8 mouse cellular contexts compared by ENCODE assay signal in the genomic region with DNA sequence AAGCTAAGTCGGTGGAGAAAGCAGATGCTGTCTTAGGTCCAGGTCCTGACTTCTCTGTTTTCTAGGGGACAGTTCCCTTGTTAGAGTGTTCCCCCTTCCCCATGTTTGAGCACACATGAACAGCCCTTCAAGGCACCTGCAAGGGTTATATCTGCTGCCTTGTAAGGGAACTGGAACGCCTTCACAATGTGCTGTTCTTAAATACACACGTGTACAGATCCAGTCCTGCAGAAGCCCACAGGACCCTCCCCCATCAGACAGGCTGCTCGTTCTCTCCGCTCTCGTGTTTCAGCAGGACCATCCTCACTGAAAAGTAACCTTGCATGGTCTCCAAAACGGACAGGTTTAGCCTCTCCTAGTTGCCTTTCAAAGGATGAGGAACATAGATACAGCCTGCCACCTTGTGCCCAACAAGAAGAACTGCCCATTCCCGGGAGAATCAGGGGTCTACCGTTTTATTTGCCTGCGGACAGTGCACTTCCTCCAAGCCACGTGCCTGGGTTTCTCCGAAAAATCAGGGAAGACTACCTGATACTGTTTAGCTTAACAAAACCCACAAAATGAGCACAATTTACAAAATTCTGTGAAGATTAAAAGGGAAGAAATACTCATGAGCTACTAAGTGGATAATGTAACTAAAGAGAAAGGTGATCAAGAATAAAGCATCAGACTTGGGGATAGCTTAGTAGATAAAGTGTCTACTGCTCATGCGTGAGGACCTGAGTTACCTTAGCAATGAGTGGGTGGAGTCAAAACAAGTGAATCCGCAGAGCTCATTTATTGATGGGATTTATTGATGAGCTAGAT. TPM values are rescaled to one million over a fixed set of nuclear protein-coding genes. Genes with fewer than 3 reads are reported as not detected.
DNase-seq lines count a peak whose midpoint lies in the region; ATAC-seq and TF ChIP-seq lines count a peak whose summit lies in the region.

No protein-coding gene starts in this region.

- H3K27ac ChIP-seq in CH12.LX (ENCODE audit: insufficient read depth, low read depth): no peak overlapping the region
- no peak overlapping the region for H3K27ac ChIP-seq in cortical plate, adult 2 months (ENCODE audit: insufficient read depth, low read length)
- H3K27ac ChIP-seq in hindbrain, embryonic 10.5 days: no peak overlapping the region
- no peak overlapping the region for H3K27ac ChIP-seq in lung, embryonic 15.5 days

- peak; percentile 43 to 81; a peak in 3 of 4 replicates for TF ChIP-seq CTCF in CH12.LX (conservative IDR thresholded peaks at IDR 0.05 in 1 of 2, IDR thresholded peaks at IDR 0.05 in 1 of 2; ENCODE audit: low read depth in 2 of 2, low read length in 2 of 2)
- peak; percentile 82 for TF ChIP-seq CTCF in cortical plate, adult 2 months (IDR thresholded peaks at IDR 0.05; ENCODE audit: extremely low read depth, insufficient read depth, low read length)

- TF ChIP-seq POLR2A in CH12.LX (IDR thresholded peaks at IDR 0.05; ENCODE audit: low read depth, low read length): no peak
- no peak for TF ChIP-seq POLR2A in cortical plate, adult 2 months (IDR thresholded peaks at IDR 0.05; ENCODE audit: extremely low read depth, insufficient read depth, low read length)

- peak overlapping the region; percentile 47; the same call in 1 of the 2 replicates for H3K4me2 ChIP-seq in CH12.LX (ENCODE audit: insufficient read depth, low read depth, poor library complexity, severe bottlenecking)
- no peak overlapping the region; the same call in 1 of the 2 replicates for H3K4me2 ChIP-seq in lung, embryonic 15.5 days

- peaks cover 0 to 5% of the 10 kb centered on the region in 2 experiments; a peak in 1 of 4 replicates for H3K4me1 ChIP-seq in CH12.LX (ENCODE audit: control insufficient read depth in 1 of 2, insufficient read depth in 2 of 2)
- H3K4me1 ChIP-seq in cortical plate, adult 2 months (ENCODE audit: control insufficient read depth, insufficient read depth, low read length): no peaks in the 10 kb centered on the region; the same call in 1 of the 2 replicates
- H3K4me1 ChIP-seq in hindbrain, embryonic 10.5 days (replicated peaks): no peaks in the 10 kb centered on the region
- no peaks in the 10 kb centered on the region for H3K4me1 ChIP-seq in lung, embryonic 15.5 days

- no peak overlapping the region for H3K4me3 ChIP-seq in CH12.LX (replicated peaks in 1 of 3; ENCODE audit: low read depth in 2 of 3, low read length in 2 of 3, poor library complexity in 1 of 3)
- no peak overlapping the region for H3K4me3 ChIP-seq in cortical plate, adult 2 months (ENCODE audit: insufficient read depth, low read length)
- no peak overlapping the region for H3K4me3 ChIP-seq in hindbrain, embryonic 10.5 days
- H3K4me3 ChIP-seq in lung, embryonic 15.5 days: no peak overlapping the region

- peak; percentile 46; the same call in 1 of the 2 replicates for ATAC-seq in lung, embryonic 15.5 days (ENCODE audit: borderline replicate concordance, extremely low read depth, low FRiP score, low TSS enrichment)

- 25% methylated on average over 14 of the region's 14 CpGs for WGBS in hindbrain, embryonic 10.5 days
- WGBS in lung, embryonic 15.5 days: 17% methylated on average over 14 of the region's 14 CpGs

- TF ChIP-seq RAD21 in CH12.LX (IDR thresholded peaks at IDR 0.05; ENCODE audit: low read depth, low read length): peak; percentile 82

- H3K9ac ChIP-seq in CH12.LX (ENCODE audit: insufficient read depth, low read depth): no peak overlapping the region
- H3K9ac ChIP-seq in lung, embryonic 15.5 days: no peak overlapping the region

- dilution Hi-C loops in CH12.LX (cut with MboI; ENCODE audit: extremely low pct_ligation_motif_present, extremely low pct_unique_long_range_greater_than_20kb, low sequenced_read_pairs): no loop called here

- in situ Hi-C loops in CH12.LX (cut with MboI; ENCODE audit: low pct_ligation_motif_present, low pct_unique_long_range_greater_than_20kb, low sequenced_read_pairs): loop anchor here (5.0 to 25.0 kb wide), 3 partner anchors 118 to 972 kb away; partner anchors contain the start of gene Sparcl1

- TF ChIP-seq EP300 in CH12.LX (IDR thresholded peaks at IDR 0.05; ENCODE audit: low read length): no peak

- no peaks in the 10 kb centered on the region for H3K79me2 ChIP-seq in CH12.LX (replicated peaks; ENCODE audit: control insufficient read depth, extremely low read depth, insufficient read depth, poor library complexity, severe bottlenecking)

- H3K36me3 ChIP-seq in CH12.LX (replicated peaks in 1 of 2; ENCODE audit: control insufficient read depth in 1 of 2, insufficient read depth in 1 of 2, low read length in 1 of 2): no peaks in the 10 kb centered on the region
- H3K36me3 ChIP-seq in hindbrain, embryonic 10.5 days: no peaks in the 10 kb centered on the region
- no peaks in the 10 kb centered on the region for H3K36me3 ChIP-seq in lung, embryonic 15.5 days

- intact Hi-C loops in heart, postnatal 25 days (cut with DNase I): loop anchor here (5.0 kb wide), 3 partner anchors 208 to 343 kb away; no protein-coding TSS in a partner anchor

- no peaks in the 10 kb centered on the region for H3K27me3 ChIP-seq in CH12.LX (replicated peaks)
- H3K27me3 ChIP-seq in hindbrain, embryonic 10.5 days (ENCODE audit: insufficient read depth, poor library complexity, severe bottlenecking): peaks cover 6% of the 10 kb centered on the region; the same call in 1 of the 2 replicates
- no peaks in the 10 kb centered on the region for H3K27me3 ChIP-seq in lung, embryonic 15.5 days

- peak; percentile 66 for DNase-seq in heart, adult 11 months
- no peak for DNase-seq in heart, postnatal 25 days (ENCODE audit: low spot score)
- peak; percentile 44 for DNase-seq in CH12.LX (ENCODE audit: extremely low read depth)
- DNase-seq in hindbrain, embryonic 10.5 days (ENCODE audit: low spot score): peak; percentile 48
- DNase-seq in retina, postnatal 7 days (ENCODE audit: low read depth, low spot score): peak; percentile 25
- no peak for DNase-seq in thymus, postnatal 0 days (ENCODE audit: low spot score)

- H3K9me3 ChIP-seq in CH12.LX (replicated peaks; ENCODE audit: low read length): no peaks in the 10 kb centered on the region
- no peaks in the 10 kb centered on the region for H3K9me3 ChIP-seq in hindbrain, embryonic 10.5 days
- no peaks in the 10 kb centered on the region for H3K9me3 ChIP-seq in lung, embryonic 15.5 days

TF ChIP-seq in CH12.LX, 34 proteins besides CTCF, POLR2A, EP300 and RAD21:
- no peak for TF ChIP-seq MYC (IDR thresholded peaks at IDR 0.05; ENCODE audit: low read depth, low read length)
- TF ChIP-seq SMC3 (IDR thresholded peaks at IDR 0.05; ENCODE audit: low read depth, low read length): peak; percentile 72
- 0 out of 2 replicates have a peak, but pooled peaks have one; percentile 5 for TF ChIP-seq ZC3H11A (IDR thresholded peaks at IDR 0.05; ENCODE audit: low read depth, low read length)
- peak; percentile 49; the same call in 1 of the 2 replicates for TF ChIP-seq BHLHE40 (IDR thresholded peaks at IDR 0.05; ENCODE audit: low read depth, low read length)
- TF ChIP-seq CHD1 (IDR thresholded peaks at IDR 0.05; ENCODE audit: low read depth, low read length): no peak

RNA-seq across cellular contexts. Expression of gene Mepe, which starts 14.8 kb away (rescaled TPM):
- total RNA-seq in heart, postnatal 25 days (2021): not detected
- total RNA-seq in CH12.LX (2012; rRNA removed): not detected in 2 replicates
- not detected in 2 replicates for total RNA-seq in CH12.LX (2014; rRNA removed)
- polyA plus RNA-seq in CH12.LX (2012; ENCODE audit: insufficient read length, low read depth): not detected in 2 replicates
- polyA plus RNA-seq in cortical plate, adult 2 months (2012; rRNA removed): not detected in 2 replicates
- polyA plus RNA-seq in hindbrain, embryonic 10.5 days (2016; fragmentation: Nextera tagmentation; extraction: Ambion mirVana): not detected in 2 replicates
- not detected in 2 replicates for polyA plus RNA-seq in lung, embryonic 15.5 days (2015; fragmentation: Nextera tagmentation; extraction: Ambion mirVana)
- polyA plus RNA-seq in thymus, postnatal 0 days (2015; fragmentation: Nextera tagmentation; extraction: Ambion mirVana): not detected in 2 replicates

RNA-seq across cellular contexts. Expression of gene Ibsp, which starts 40.9 kb away (rescaled TPM):
- not detected for total RNA-seq in heart, postnatal 25 days (2021)
- not detected in 2 replicates for total RNA-seq in CH12.LX (2012; rRNA removed)
- total RNA-seq in CH12.LX (2014; rRNA removed): not detected in 2 replicates
- polyA plus RNA-seq in CH12.LX (2012; ENCODE audit: insufficient read length, low read depth): not detected in 2 replicates
- polyA plus RNA-seq in cortical plate, adult 2 months (2012; rRNA removed): 0.08 and 0.10 TPM in 2 replicates
- 0.12 TPM in 1 of 2 replicates, not detected in the other for polyA plus RNA-seq in hindbrain, embryonic 10.5 days (2016; fragmentation: Nextera tagmentation; extraction: Ambion mirVana)
- polyA plus RNA-seq in lung, embryonic 15.5 days (2015; fragmentation: Nextera tagmentation; extraction: Ambion mirVana): 4.6 and 5.1 TPM in 2 replicates
- polyA plus RNA-seq in thymus, postnatal 0 days (2015; fragmentation: Nextera tagmentation; extraction: Ambion mirVana): 0.19 and 0.40 TPM in 2 replicates

Comparison
In these comparisons a context has a peak if more than half of its experiments do, and no peak if none do; other contexts are left out.
1. DNase-seq: peak in heart, adult 11 months (single experiment), CH12.LX (single experiment), hindbrain, embryonic 10.5 days (single experiment) and retina, postnatal 7 days (single experiment); none in heart, postnatal 25 days (single experiment) and thymus, postnatal 0 days (single experiment).